Mouse (Mus musculus): ENCODE measurements around the gene Med21. TPM values are rescaled to one million over a fixed set of nuclear protein-coding genes. Genes with fewer than 3 reads are reported as not detected.

Gene Med21
- polyA plus RNA-seq, 1 experiment from 2014 or later = 125 TPM

- WGBS = 89% methylated on average over 4 of the region's 4 CpGs
- Histone ChIP-seq H3K9ac (no peak overlapping the region), H3K27ac (no peak overlapping the region), H3K4me3 (replicated peaks) (no peak overlapping the region), H3K36me3 (replicated peaks) (no peaks in the 10 kb centered on the region), H3K9me3 (no peaks in the 10 kb centered on the region), H3K27me3 (no peaks in the 10 kb centered on the region), H3K4me1 (peaks cover 21% of the 10 kb centered on the region), H3K4me2 (no peak overlapping the region)
- ATAC-seq (ENCODE audit: low FRiP score) = no peak
Observed at GRCm38 (mm10) chr6:146630961-146631360, 11.4 kb upstream of the Med21 start.

GRCm38 (mm10) chr6:146631847-146632246, 10.5 kb upstream of the Med21 start:
- H3K9ac ChIP-seq = no peak overlapping the region
- no peak overlapping the region for H3K4me2 ChIP-seq
- WGBS = 75% methylated on average over 8 of the region's 8 CpGs
- H3K36me3 ChIP-seq (replicated peaks) = no peaks in the 10 kb centered on the region
- ATAC-seq (ENCODE audit: low FRiP score) = no peak
- no peaks in the 10 kb centered on the region for H3K27me3 ChIP-seq
- no peak overlapping the region for H3K27ac ChIP-seq
- no peaks in the 10 kb centered on the region for H3K9me3 ChIP-seq
- H3K4me1 ChIP-seq = peaks cover 21% of the 10 kb centered on the region
- no peak overlapping the region for H3K4me3 ChIP-seq (replicated peaks)

GRCm38 (mm10) chr6:146632403-146632802, 9.9 kb upstream of the Med21 start:
- Histone ChIP-seq H3K36me3 (replicated peaks) (no peaks in the 10 kb centered on the region), H3K4me1 (peaks cover 21% of the 10 kb centered on the region), H3K4me3 (replicated peaks) (no peak overlapping the region), H3K9ac (no peak overlapping the region), H3K4me2 (no peak overlapping the region), H3K27me3 (no peaks in the 10 kb centered on the region), H3K9me3 (no peaks in the 10 kb centered on the region), H3K27ac (no peak overlapping the region)
- no peak for ATAC-seq (ENCODE audit: low FRiP score)
- 85% methylated on average over 9 of the region's 9 CpGs for WGBS

- Histone ChIP-seq H3K4me2 (peak overlapping the region; percentile 56), H3K4me1 (peaks cover 19% of the 10 kb centered on the region), H3K9ac (no peak overlapping the region), H3K4me3 (replicated peaks) (peak overlapping the region; percentile 74), H3K27ac (0 out of 2 replicates have a peak overlapping the region, but pooled peaks have one; percentile 1), H3K9me3 (no peaks in the 10 kb centered on the region), H3K27me3 (no peaks in the 10 kb centered on the region), H3K36me3 (replicated peaks) (no peaks in the 10 kb centered on the region)
- 35% methylated on average over 8 of the region's 8 CpGs for WGBS
- peak; percentile 8; the same call in 1 of the 2 replicates for ATAC-seq (ENCODE audit: low FRiP score)
Observed at GRCm38 (mm10) chr6:146633097-146633496, 9.2 kb upstream of the Med21 start.

- H3K9ac ChIP-seq = peak overlapping the region; percentile 72
- peak overlapping the region; percentile 56 for H3K4me2 ChIP-seq
- 9% methylated on average over 14 of the region's 14 CpGs for whole genome bisulfite sequencing
- H3K4me3 ChIP-seq (replicated peaks) = peak overlapping the region; percentile 74
- H3K27ac ChIP-seq = peak overlapping the region; percentile 86; the same call in 1 of the 2 replicates
- no peaks in the 10 kb centered on the region for H3K27me3 ChIP-seq
- no peaks in the 10 kb centered on the region for H3K9me3 ChIP-seq
- ATAC-seq (ENCODE audit: low FRiP score) = peak; percentile 57
- peaks cover 17% of the 10 kb centered on the region for H3K4me1 ChIP-seq
- H3K36me3 ChIP-seq (replicated peaks) = no peaks in the 10 kb centered on the region
Observed at GRCm38 (mm10) chr6:146633629-146634014, 8.7 kb upstream of the Med21 start.

- peak overlapping the region; percentile 72 for H3K9ac ChIP-seq
- WGBS = under 1% methylated on average over 63 of the region's 82 CpGs
- H3K36me3 ChIP-seq (replicated peaks) = no peaks in the 10 kb centered on the region
- peak; percentile 94 for ATAC-seq (ENCODE audit: low FRiP score)
- H3K9me3 ChIP-seq = no peaks in the 10 kb centered on the region
- peak overlapping the region; percentile 86 for H3K27ac ChIP-seq
- peak overlapping the region; percentile 74 for H3K4me3 ChIP-seq (replicated peaks)
- H3K4me2 ChIP-seq = peak overlapping the region; percentile 56
- H3K4me1 ChIP-seq = peaks cover 17% of the 10 kb centered on the region
- no peaks in the 10 kb centered on the region for H3K27me3 ChIP-seq
Observed at GRCm38 (mm10) chr6:146634015-146634722, 8.2 kb upstream of the Med21 start.

GRCm38 (mm10) chr6:146634759-146635606, 7.4 kb upstream of the Med21 start:
- Histone ChIP-seq H3K9me3 (no peaks in the 10 kb centered on the region), H3K4me1 (peaks cover 17% of the 10 kb centered on the region), H3K4me3 (replicated peaks) (peak overlapping the region; percentile 74), H3K36me3 (replicated peaks) (no peaks in the 10 kb centered on the region), H3K27me3 (no peaks in the 10 kb centered on the region), H3K9ac (no peak overlapping the region), H3K27ac (no peak overlapping the region), H3K4me2 (peak overlapping the region; percentile 56)
- ATAC-seq (ENCODE audit: low FRiP score) = no peak
- 67% methylated on average over 4 of the region's 4 CpGs for WGBS

- H3K9me3 ChIP-seq = no peaks in the 10 kb centered on the region
- 86% methylated on average over 5 of the region's 5 CpGs for WGBS
- no peaks in the 10 kb centered on the region for H3K36me3 ChIP-seq (replicated peaks)
- no peak overlapping the region for H3K9ac ChIP-seq
- H3K4me3 ChIP-seq (replicated peaks) = no peak overlapping the region
- peaks cover 17% of the 10 kb centered on the region for H3K4me1 ChIP-seq
- H3K27ac ChIP-seq = no peak overlapping the region
- no peaks in the 10 kb centered on the region for H3K27me3 ChIP-seq
- ATAC-seq (ENCODE audit: low FRiP score) = no peak
- H3K4me2 ChIP-seq = no peak overlapping the region
Observed at GRCm38 (mm10) chr6:146636482-146636881, 5.9 kb upstream of the Med21 start.

- WGBS = 91% methylated on average over 7 of the region's 7 CpGs
- no peak overlapping the region for H3K4me3 ChIP-seq (replicated peaks)
- H3K27ac ChIP-seq = no peak overlapping the region
- H3K36me3 ChIP-seq (replicated peaks) = no peaks in the 10 kb centered on the region
- H3K9ac ChIP-seq = no peak overlapping the region
- peaks cover 8% of the 10 kb centered on the region for H3K4me1 ChIP-seq
- no peaks in the 10 kb centered on the region for H3K9me3 ChIP-seq
- no peaks in the 10 kb centered on the region for H3K27me3 ChIP-seq
- no peak overlapping the region for H3K4me2 ChIP-seq
- ATAC-seq (ENCODE audit: low FRiP score) = no peak
Observed at GRCm38 (mm10) chr6:146640068-146640965, 2.0 kb upstream of the Med21 start.

- Histone ChIP-seq H3K4me2 (no peak overlapping the region), H3K36me3 (replicated peaks) (no peaks in the 10 kb centered on the region), H3K4me3 (replicated peaks) (no peak overlapping the region), H3K4me1 (peaks cover 8% of the 10 kb centered on the region), H3K9me3 (no peaks in the 10 kb centered on the region), H3K27ac (no peak overlapping the region), H3K27me3 (no peaks in the 10 kb centered on the region), H3K9ac (no peak overlapping the region)
- WGBS = 93% methylated on average over 6 of the region's 6 CpGs
- no peak for ATAC-seq (ENCODE audit: low FRiP score)
Observed at GRCm38 (mm10) chr6:146640991-146641390, 1.4 kb upstream of the Med21 start.

GRCm38 (mm10) chr6:146641621-146642210, 631 bp upstream of the Med21 start:
- no peaks in the 10 kb centered on the region for H3K27me3 ChIP-seq
- H3K4me1 ChIP-seq = peaks cover 8% of the 10 kb centered on the region
- H3K27ac ChIP-seq = no peak overlapping the region
- ATAC-seq (ENCODE audit: low FRiP score) = 0 out of 2 replicates have a peak, but pooled peaks have one; percentile 1
- H3K9me3 ChIP-seq = no peaks in the 10 kb centered on the region
- WGBS = 75% methylated on average over 11 of the region's 11 CpGs
- H3K9ac ChIP-seq = peak overlapping the region; percentile 45; the same call in 1 of the 2 replicates
- H3K4me2 ChIP-seq = peak overlapping the region; percentile 81
- peak overlapping the region; percentile 84 for H3K4me3 ChIP-seq (replicated peaks)
- no peaks in the 10 kb centered on the region for H3K36me3 ChIP-seq (replicated peaks)
